Mouse (Mus musculus) thymus, adult 2 months (tissue): Measurements from ENCODE around the gene Il1r1.

ENCODE experiments used
- CTCF ChIP-seq: fragments of 200-500 bp; IDR thresholded peaks from 2 replicates; pipeline ENCODE4 v1.5.1; 2012; ENCODE audit warnings: mild to moderate bottlenecking, control low read depth, low read length, moderate library complexity, borderline replicate concordance; ENCODE audit not compliant: control insufficient read depth, poor library complexity, insufficient read depth; ENCODE audit errors: extremely low read depth
- POLR2A ChIP-seq: fragments of 200-500 bp; IDR thresholded peaks from 2 replicates; pipeline ENCODE4 v1.6.1; 2012; ENCODE audit warnings: mild to moderate bottlenecking, low read length, control low read depth, moderate library complexity; ENCODE audit not compliant: control insufficient read depth, poor library complexity, insufficient read depth; ENCODE audit errors: extremely low read depth

GRCm38 (mm10) chr1:40314016-40314415 lies 89.1 kb downstream of the Il1r1 start:
- TF ChIP-seq POLR2A (no peak), CTCF (no peak)
